Mouse (Mus musculus) midbrain, embryonic 10.5 days (tissue): ENCODE measurements around the gene Me3. TPM values are rescaled to one million over a fixed set of nuclear protein-coding genes. Genes with fewer than 3 reads are reported as not detected.

Experiments
- DNase-seq: peaks from one replicate; pipeline ENCODE4 v3.0.0-alpha.2; 2017; ENCODE audit warnings: low spot score
- H3K27ac ChIP-seq: fragments of 300-500 bp; sonication (generic); replicated peaks from 2 replicates; pipeline ENCODE4 v1.5.1; 2016; ENCODE audit warnings: mild to moderate bottlenecking
- H3K27me3 ChIP-seq: fragments of 300-500 bp; sonication (generic); 2 replicates; pipeline ENCODE4 v1.6.1; 2016; ENCODE audit warnings: low read depth, mild to moderate bottlenecking; ENCODE audit not compliant: poor library complexity, severe bottlenecking
- H3K36me3 ChIP-seq: fragments of 300-500 bp; sonication (generic); 2 replicates; pipeline ENCODE4 v1.6.1; 2016; ENCODE audit warnings: mild to moderate bottlenecking, moderate library complexity
- H3K4me1 ChIP-seq: fragments of 300-500 bp; sonication (generic); 2 replicates; pipeline ENCODE4 v1.6.1; 2016
- H3K4me3 ChIP-seq: fragments of 300-500 bp; sonication (generic); 2 replicates; pipeline ENCODE4 v1.5.1; 2016; ENCODE audit warnings: mild to moderate bottlenecking, moderate library complexity
- H3K9me3 ChIP-seq: fragments of 300-500 bp; sonication (generic); replicated peaks from 2 replicates; pipeline ENCODE4 v1.6.1; 2016; ENCODE audit warnings: mild to moderate bottlenecking
- WGBS: fragments of 180-500 bp; shearing (Covaris S2); methylation state at CpG from one replicate; pipeline ENCODE4 v1.1.7; 2016; 5-methylcytosine and 5-hydroxymethylcytosine counted together
- polyA plus RNA-seq: library from polyadenylated mRNA; unstranded; fragments of >200 nt; fragmentation: Nextera tagmentation; extraction: Ambion mirVana; gene quantifications from 2 replicates; pipeline ENCODE4 v1.2.1, GENCODE M21; 2016

Me3 gene
- polyA plus RNA-seq, 1 experiment from 2014 or later: 1.1 TPM

DNA sequence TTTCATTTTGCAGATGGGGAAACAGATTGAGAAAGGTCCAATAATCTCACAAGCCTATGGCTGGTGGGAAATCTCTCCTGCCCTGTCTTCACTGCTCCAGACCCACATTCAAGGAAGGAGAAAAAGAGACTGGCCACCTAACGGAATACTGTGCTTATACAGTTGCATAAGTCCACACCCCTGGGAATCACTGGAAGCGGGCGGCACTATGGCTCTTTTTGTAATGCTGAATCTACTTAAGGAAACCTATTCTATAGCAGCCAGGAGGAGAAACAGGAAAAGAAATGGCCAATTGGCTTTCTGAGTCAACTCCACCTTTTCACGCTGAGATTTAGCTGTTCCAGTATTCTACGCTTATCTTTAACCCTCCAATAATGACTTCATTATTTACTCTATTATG, 140.7 kb downstream of the Me3 start:
- Histone ChIP-seq H3K9me3 (no peaks in the 10 kb centered on the region), H3K36me3 (no peaks in the 10 kb centered on the region), H3K4me3 (no peak overlapping the region), H3K27me3 (no peaks in the 10 kb centered on the region; the same call in 1 of the 2 replicates), H3K27ac (no peak overlapping the region), H3K4me1 (peaks cover 36% of the 10 kb centered on the region)
- DNase-seq: no peak
- 81% methylated on average over 5 of the region's 5 CpGs for WGBS

DNA sequence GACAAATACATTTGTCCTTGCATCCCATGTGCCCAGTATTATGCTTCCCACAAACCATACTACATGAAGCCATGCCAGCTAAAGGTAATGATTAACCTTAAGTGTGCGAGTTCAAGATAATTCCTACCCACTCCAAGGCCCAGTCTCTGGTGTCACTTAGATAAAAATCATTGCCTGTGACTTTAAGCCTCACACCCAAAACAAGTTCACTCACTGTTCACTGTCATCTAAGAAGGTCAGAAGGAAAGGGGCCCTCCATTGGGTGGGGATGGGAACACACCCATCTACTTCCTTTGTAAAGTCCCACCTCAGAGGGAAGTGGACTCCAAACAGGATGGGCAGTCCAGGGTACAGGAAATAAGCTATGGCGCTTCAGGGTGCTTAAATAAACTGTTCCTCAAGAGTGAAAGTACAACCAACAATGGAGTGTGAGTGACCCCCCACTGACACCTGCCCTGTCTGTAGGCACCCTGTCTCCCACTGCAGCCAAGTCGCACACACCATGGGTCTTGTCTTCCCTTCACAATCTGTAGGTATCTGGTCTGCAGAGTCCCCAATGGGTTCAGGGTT, 141.2 kb downstream of the Me3 start:
- Histone ChIP-seq H3K27ac (peak overlapping the region; percentile 46), H3K27me3 (no peaks in the 10 kb centered on the region; the same call in 1 of the 2 replicates), H3K36me3 (no peaks in the 10 kb centered on the region), H3K4me3 (no peak overlapping the region), H3K9me3 (no peaks in the 10 kb centered on the region), H3K4me1 (peaks cover 31% of the 10 kb centered on the region)
- no peak for DNase-seq
- 55% methylated on average over 3 of the region's 3 CpGs for WGBS

DNA sequence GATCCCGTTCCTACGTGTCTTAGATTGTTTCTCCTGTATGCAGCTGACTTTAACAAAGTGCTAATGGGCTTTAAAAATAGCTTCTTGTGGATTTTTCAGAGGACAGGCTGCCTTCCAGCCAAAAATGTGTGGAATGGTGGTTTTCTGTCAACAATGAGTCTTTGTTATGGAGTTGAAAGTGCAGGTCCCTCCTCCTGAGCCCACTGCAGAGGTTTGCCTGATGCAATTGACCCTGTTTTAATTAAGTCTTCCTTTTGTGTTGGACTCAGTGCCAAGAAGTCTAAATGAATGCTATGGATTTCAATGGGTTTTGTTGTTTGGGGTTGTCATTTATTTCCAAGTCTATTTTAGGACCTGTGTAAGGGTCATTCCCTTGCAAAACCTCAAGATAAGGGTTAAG, 141.7 kb downstream of the Me3 start:
- Histone ChIP-seq H3K4me3 (no peak overlapping the region), H3K4me1 (peaks cover 29% of the 10 kb centered on the region), H3K9me3 (no peaks in the 10 kb centered on the region), H3K27ac (peak overlapping the region; percentile 46), H3K36me3 (no peaks in the 10 kb centered on the region), H3K27me3 (peaks cover 1% of the 10 kb centered on the region)
- 11% methylated on average over 2 of the region's 2 CpGs for WGBS
- no peak for DNase-seq

GRCm38 (mm10) chr7:89775848-89776247, 143.7 kb downstream of the Me3 start:
- H3K4me3 ChIP-seq: no peak overlapping the region
- DNase-seq: no peak
- no peak overlapping the region for H3K27ac ChIP-seq
- no peaks in the 10 kb centered on the region for H3K36me3 ChIP-seq
- peaks cover 5% of the 10 kb centered on the region for H3K27me3 ChIP-seq
- H3K4me1 ChIP-seq: peaks cover 12% of the 10 kb centered on the region
- 97% methylated on average over 2 of the region's 2 CpGs for WGBS
- no peaks in the 10 kb centered on the region for H3K9me3 ChIP-seq

- no peak for DNase-seq
- peaks cover 5% of the 10 kb centered on the region; the same call in 1 of the 2 replicates for H3K27me3 ChIP-seq
- no peak overlapping the region for H3K27ac ChIP-seq
- no peaks in the 10 kb centered on the region for H3K9me3 ChIP-seq
- H3K36me3 ChIP-seq: no peaks in the 10 kb centered on the region
- H3K4me3 ChIP-seq: no peak overlapping the region
- WGBS: 79% methylated on average over 1 of the region's 1 CpGs
- H3K4me1 ChIP-seq: no peaks in the 10 kb centered on the region
Measured at GRCm38 (mm10) chr7:89781391-89781790, 149.2 kb downstream of the Me3 start.

DNA sequence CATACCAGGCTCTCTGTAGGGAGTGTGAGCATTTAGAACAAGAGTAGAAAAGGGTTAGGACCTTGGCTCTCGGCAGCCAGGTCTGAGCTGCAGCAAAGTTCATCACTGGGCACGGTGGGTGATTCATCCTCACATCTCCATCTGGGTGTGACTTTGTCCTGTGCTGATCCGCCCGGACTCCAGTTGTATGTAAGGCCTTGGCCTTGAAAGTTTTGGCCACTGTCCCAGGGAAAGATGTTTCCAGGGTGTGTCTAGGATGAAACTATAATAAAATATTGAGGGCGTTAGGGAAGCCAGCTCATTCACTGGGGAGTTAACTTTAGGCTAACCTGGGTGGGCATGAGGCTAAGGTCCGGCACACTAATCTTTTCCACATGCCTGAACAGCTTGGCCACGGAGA, 155.5 kb downstream of the Me3 start:
- no peaks in the 10 kb centered on the region for H3K27me3 ChIP-seq
- no peak for DNase-seq
- 85% methylated on average over 7 of the region's 7 CpGs for WGBS
- no peak overlapping the region for H3K27ac ChIP-seq
- H3K4me1 ChIP-seq: no peaks in the 10 kb centered on the region
- H3K9me3 ChIP-seq: no peaks in the 10 kb centered on the region
- no peak overlapping the region for H3K4me3 ChIP-seq
- H3K36me3 ChIP-seq: no peaks in the 10 kb centered on the region

- WGBS: 91% methylated on average over 1 of the region's 1 CpGs
- Histone ChIP-seq H3K4me3 (no peak overlapping the region), H3K9me3 (no peaks in the 10 kb centered on the region), H3K36me3 (no peaks in the 10 kb centered on the region), H3K27ac (no peak overlapping the region), H3K27me3 (no peaks in the 10 kb centered on the region), H3K4me1 (peaks cover 12% of the 10 kb centered on the region)
- no peak for DNase-seq
Measured at GRCm38 (mm10) chr7:89792576-89792975, 160.4 kb downstream of the Me3 start.

DNA sequence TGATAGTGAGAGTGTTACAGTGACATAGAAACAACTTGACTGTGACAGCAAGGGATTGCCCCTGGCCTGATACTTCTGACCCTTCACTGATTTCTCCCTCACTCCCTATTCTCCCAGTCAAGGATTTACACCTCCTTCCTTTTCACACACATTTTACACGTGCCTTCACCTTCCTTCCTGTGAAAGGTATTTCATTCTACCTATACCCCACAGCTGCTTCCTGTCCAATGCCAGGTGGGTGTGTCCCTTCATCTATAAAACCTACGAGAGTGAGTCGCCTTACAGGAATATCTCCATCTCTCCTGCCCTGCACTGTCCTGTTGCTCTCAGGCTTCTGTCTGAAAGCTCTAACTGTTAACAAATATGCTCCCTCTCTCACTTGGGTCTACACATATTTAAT, 163.2 kb downstream of the Me3 start:
- Histone ChIP-seq H3K27me3 (no peaks in the 10 kb centered on the region), H3K27ac (no peak overlapping the region), H3K4me1 (peaks cover 17% of the 10 kb centered on the region), H3K4me3 (no peak overlapping the region), H3K36me3 (no peaks in the 10 kb centered on the region), H3K9me3 (no peaks in the 10 kb centered on the region)
- 83% methylated on average over 3 of the region's 3 CpGs for WGBS
- DNase-seq: no peak

DNA sequence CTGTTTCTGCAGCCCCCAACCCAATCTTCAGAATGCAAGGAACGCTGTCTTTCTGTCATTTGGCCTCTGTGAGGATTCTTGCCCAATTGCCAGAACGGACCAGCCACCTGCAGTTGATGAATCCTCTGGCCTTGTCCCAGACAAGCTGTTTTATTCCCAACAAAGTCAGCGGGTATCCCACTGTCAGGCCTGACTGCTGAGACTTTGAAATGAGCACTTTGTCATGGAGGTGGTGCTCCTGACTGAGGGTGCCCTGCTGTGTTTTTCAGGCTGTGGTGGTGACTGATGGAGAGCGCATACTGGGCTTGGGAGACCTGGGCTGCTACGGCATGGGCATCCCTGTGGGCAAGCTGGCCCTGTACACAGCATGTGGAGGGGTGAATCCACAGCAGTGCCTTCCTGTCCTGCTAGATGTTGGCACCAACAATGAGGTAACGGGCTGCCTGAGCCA, 164.2 kb downstream of the Me3 start:
- Histone ChIP-seq H3K27ac (peak overlapping the region; percentile 24), H3K4me1 (peaks cover 17% of the 10 kb centered on the region), H3K4me3 (no peak overlapping the region), H3K9me3 (no peaks in the 10 kb centered on the region), H3K27me3 (no peaks in the 10 kb centered on the region), H3K36me3 (no peaks in the 10 kb centered on the region)
- DNase-seq: no peak
- 19% methylated on average over 6 of the region's 6 CpGs for WGBS

DNA sequence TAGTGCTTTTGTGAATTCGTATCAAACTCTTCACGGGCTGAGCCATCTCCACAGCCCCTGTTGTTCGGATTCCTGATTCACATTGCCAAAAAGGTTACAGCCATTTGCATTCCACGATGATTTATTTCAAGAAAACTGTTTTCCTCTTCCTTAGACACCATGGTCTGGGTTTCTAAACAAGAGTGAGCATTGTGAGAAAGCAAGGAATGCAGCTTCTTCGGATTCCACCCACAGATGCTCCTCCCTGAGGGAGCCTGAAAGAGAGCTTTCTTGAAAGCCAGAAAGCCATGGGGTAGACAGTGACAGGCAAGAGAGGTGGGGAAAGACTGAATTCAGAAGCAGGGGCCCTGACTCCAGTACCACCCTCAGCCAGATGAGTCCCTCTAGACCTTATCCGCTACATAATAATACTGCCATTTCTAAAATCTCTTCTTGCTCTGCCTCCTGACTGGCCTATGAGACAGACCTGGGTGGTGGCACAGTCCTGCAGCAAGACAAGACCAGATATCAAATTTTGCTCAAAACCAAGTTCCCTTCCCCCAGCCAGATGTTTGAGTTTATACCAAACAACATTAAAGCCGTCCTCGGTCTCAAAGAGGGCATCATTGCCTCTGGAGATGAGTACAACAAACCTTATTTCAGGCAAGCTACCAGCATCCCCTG, 166.3 kb downstream of the Me3 start:
- DNase-seq: no peak
- no peaks in the 10 kb centered on the region for H3K36me3 ChIP-seq
- H3K4me1 ChIP-seq: peaks cover 17% of the 10 kb centered on the region
- no peaks in the 10 kb centered on the region for H3K9me3 ChIP-seq
- WGBS: 68% methylated on average over 8 of the region's 8 CpGs
- no peak overlapping the region for H3K4me3 ChIP-seq
- no peak overlapping the region for H3K27ac ChIP-seq
- no peaks in the 10 kb centered on the region for H3K27me3 ChIP-seq

GRCm38 (mm10) chr7:89802447-89802846, 170.3 kb downstream of the Me3 start:
- Histone ChIP-seq H3K4me1 (peaks cover 6% of the 10 kb centered on the region; the same call in 1 of the 2 replicates), H3K4me3 (no peak overlapping the region), H3K27ac (no peak overlapping the region), H3K9me3 (no peaks in the 10 kb centered on the region), H3K27me3 (no peaks in the 10 kb centered on the region), H3K36me3 (no peaks in the 10 kb centered on the region)
- WGBS: 85% methylated on average over 3 of the region's 3 CpGs
- no peak for DNase-seq

DNA sequence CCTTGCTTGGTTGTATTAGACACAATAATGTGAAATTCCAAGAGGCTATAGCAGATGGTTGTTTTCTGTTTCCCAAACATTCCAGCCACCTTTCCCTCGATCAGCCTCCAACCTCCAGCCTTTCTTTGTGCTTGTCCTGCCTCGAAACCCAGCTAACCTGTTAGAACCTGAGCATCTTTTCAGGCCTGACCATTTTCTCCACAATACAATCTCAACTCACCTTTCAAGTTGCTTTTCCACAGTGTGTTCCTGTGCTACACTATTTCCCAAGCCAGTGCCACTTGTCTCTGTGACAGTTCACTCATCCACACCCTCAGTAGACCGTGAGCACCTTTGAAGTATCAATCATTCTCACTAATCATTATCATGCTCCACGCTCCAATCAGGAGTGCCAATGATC, 171.8 kb downstream of the Me3 start:
- Histone ChIP-seq H3K4me3 (no peak overlapping the region), H3K9me3 (no peaks in the 10 kb centered on the region), H3K36me3 (no peaks in the 10 kb centered on the region), H3K27ac (no peak overlapping the region), H3K4me1 (no peaks in the 10 kb centered on the region), H3K27me3 (no peaks in the 10 kb centered on the region)
- no peak for DNase-seq
- 90% methylated on average over 4 of the region's 4 CpGs for WGBS

DNA sequence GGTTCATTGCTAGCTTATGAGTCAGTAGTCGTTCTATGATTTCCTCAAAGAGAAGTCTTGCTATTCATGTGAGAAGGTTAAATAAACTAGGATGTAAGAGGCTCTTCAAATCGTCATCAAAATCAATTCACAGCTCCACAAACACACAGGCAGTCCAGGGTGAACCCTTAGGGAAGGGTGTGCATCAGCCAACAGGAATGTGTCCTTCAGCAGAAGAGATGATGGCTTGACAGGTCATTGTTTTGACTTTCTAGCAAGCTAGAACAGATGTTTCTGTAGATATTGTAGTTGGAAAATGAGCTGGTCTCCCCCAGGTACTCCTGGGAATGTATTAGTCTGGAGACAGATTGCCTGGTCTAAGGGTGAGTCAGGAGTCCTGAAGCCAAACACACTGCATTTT, 177.2 kb downstream of the Me3 start:
- no peak overlapping the region for H3K27ac ChIP-seq
- no peak overlapping the region for H3K4me3 ChIP-seq
- no peaks in the 10 kb centered on the region for H3K4me1 ChIP-seq
- H3K27me3 ChIP-seq: no peaks in the 10 kb centered on the region
- no peak for DNase-seq
- no peaks in the 10 kb centered on the region for H3K36me3 ChIP-seq
- 61% methylated on average over 2 of the region's 2 CpGs for WGBS
- H3K9me3 ChIP-seq: no peaks in the 10 kb centered on the region
